Mouse (Mus musculus): Measurements from ENCODE around the gene Cltrn. TPM values are rescaled to one million over a fixed set of nuclear protein-coding genes. Genes with fewer than 3 reads are reported as not detected.

Cltrn gene
- polyA plus RNA-seq, 1 experiment from 2014 or later = 0.28 TPM

- ATAC-seq (ENCODE audit: extremely low read depth, insufficient number of reproducible peaks, low FRiP score, low TSS enrichment) = no peak
- no peak overlapping the region for H3K4me3 ChIP-seq
- H3K36me3 ChIP-seq = no peaks in the 10 kb centered on the region
- no peak overlapping the region for H3K9ac ChIP-seq
- H3K27me3 ChIP-seq (replicated peaks) = peaks cover 8% of the 10 kb centered on the region; the same call in 1 of the 2 replicates
- H3K4me1 ChIP-seq = no peaks in the 10 kb centered on the region
- WGBS = 49% methylated on average over 6 of the region's 6 CpGs
- no peak overlapping the region for H3K4me2 ChIP-seq
- no peak overlapping the region for H3K27ac ChIP-seq (replicated peaks)
- no peaks in the 10 kb centered on the region for H3K9me3 ChIP-seq
Observed at GRCm38 (mm10) chrX:164145463-164146250, 57.0 kb downstream of the Cltrn start.

GRCm38 (mm10) chrX:164152703-164153102, 64.1 kb downstream of the Cltrn start:
- Histone ChIP-seq H3K4me3 (no peak overlapping the region), H3K9ac (no peak overlapping the region), H3K9me3 (no peaks in the 10 kb centered on the region), H3K27ac (replicated peaks) (no peak overlapping the region), H3K36me3 (no peaks in the 10 kb centered on the region), H3K27me3 (replicated peaks) (0 out of 2 replicates have a peak, but pooled peaks cover 3% of the 10 kb centered on the region), H3K4me2 (no peak overlapping the region), H3K4me1 (no peaks in the 10 kb centered on the region)
- WGBS = 57% methylated on average over 2 of the region's 2 CpGs
- no peak for ATAC-seq (ENCODE audit: extremely low read depth, insufficient number of reproducible peaks, low FRiP score, low TSS enrichment)

DNA sequence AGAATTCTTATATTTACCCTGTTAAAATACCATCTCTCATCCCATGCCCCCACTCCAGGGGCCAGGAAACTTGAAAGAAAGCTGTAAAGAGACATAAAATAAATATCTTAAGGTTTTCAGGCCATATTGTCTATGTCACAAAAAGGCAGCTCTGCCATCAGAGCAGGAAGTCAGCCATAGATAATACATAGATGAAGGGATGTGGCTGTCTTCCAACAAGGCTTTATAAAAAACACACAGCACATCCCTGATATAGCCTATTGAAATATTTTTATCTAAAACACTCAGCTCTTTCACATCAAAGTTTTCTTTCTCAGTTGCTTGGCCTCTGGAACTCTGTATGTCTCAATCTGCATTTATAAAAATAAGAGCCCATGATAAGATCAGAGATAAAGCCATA, 65.0 kb downstream of the Cltrn start:
- Histone ChIP-seq H3K9me3 (no peaks in the 10 kb centered on the region), H3K4me2 (no peak overlapping the region), H3K27me3 (replicated peaks) (0 out of 2 replicates have a peak, but pooled peaks cover 3% of the 10 kb centered on the region), H3K4me1 (no peaks in the 10 kb centered on the region), H3K9ac (no peak overlapping the region), H3K36me3 (no peaks in the 10 kb centered on the region), H3K27ac (replicated peaks) (no peak overlapping the region), H3K4me3 (no peak overlapping the region)
- no peak for ATAC-seq (ENCODE audit: extremely low read depth, insufficient number of reproducible peaks, low FRiP score, low TSS enrichment)

DNA sequence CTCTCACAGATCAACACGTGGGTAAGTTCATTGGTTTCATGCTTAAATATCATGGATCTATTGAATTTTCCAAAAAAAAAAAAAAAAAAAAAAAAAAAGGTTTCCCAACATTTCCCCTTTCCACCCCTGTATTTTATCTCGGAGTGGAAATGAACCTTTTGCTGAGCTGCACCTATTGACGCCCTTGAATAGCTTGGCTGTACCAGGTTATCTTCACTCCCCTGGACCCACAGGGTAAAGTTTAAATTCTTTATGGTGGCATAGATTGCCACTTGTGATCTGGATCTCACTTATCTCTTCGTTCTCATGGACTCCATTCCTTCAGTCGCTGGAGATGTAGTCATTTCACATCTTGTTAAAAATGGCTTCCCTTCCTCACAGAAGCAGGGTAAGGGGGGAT, 66.0 kb downstream of the Cltrn start:
- ATAC-seq (ENCODE audit: extremely low read depth, insufficient number of reproducible peaks, low FRiP score, low TSS enrichment) = no peak
- H3K9me3 ChIP-seq = no peaks in the 10 kb centered on the region
- WGBS = 66% methylated on average over 5 of the region's 5 CpGs
- 0 out of 2 replicates have a peak, but pooled peaks cover 4% of the 10 kb centered on the region for H3K27me3 ChIP-seq (replicated peaks)
- H3K4me2 ChIP-seq = no peak overlapping the region
- H3K4me1 ChIP-seq = no peaks in the 10 kb centered on the region
- H3K9ac ChIP-seq = no peak overlapping the region
- H3K4me3 ChIP-seq = no peak overlapping the region
- no peaks in the 10 kb centered on the region for H3K36me3 ChIP-seq
- H3K27ac ChIP-seq (replicated peaks) = no peak overlapping the region

- 75% methylated on average over 1 of the region's 1 CpGs for WGBS
- Histone ChIP-seq H3K4me2 (no peak overlapping the region), H3K4me3 (no peak overlapping the region)
Observed at GRCm38 (mm10) chrX:164164681-164165080, 76.1 kb downstream of the Cltrn start.

More at GRCm38 (mm10) chrX:164164681-164165080, 76.1 kb downstream of the Cltrn start:
- H3K36me3 ChIP-seq = no peaks in the 10 kb centered on the region
- no peaks in the 10 kb centered on the region for H3K9me3 ChIP-seq
- H3K4me1 ChIP-seq = no peaks in the 10 kb centered on the region
- H3K27me3 ChIP-seq (replicated peaks) = 0 out of 2 replicates have a peak, but pooled peaks cover 6% of the 10 kb centered on the region
- H3K9ac ChIP-seq = no peak overlapping the region
- no peak for ATAC-seq (ENCODE audit: extremely low read depth, insufficient number of reproducible peaks, low FRiP score, low TSS enrichment)
- no peak overlapping the region for H3K27ac ChIP-seq (replicated peaks)

Other genes starting within 250 kb of the Cltrn start
- gene Ap1s2, start 179.8 kb upstream of the Cltrn start, polyA plus RNA-seq (2015; fragmentation: Nextera tagmentation; extraction: Ambion mirVana) = 17.7 and 22.0 TPM in 2 replicates
- 31.3 and 32.6 TPM in 2 replicates for gene Zrsr2, start 130.2 kb upstream of the Cltrn start, polyA plus RNA-seq (2015; fragmentation: Nextera tagmentation; extraction: Ambion mirVana)
- gene Car5b, start 60.8 kb upstream of the Cltrn start, polyA plus RNA-seq (2015; fragmentation: Nextera tagmentation; extraction: Ambion mirVana) = 0.12 and 0.25 TPM in 2 replicates
- 18.8 and 23.0 TPM in 2 replicates for gene Siah1b, start 12.3 kb upstream of the Cltrn start, polyA plus RNA-seq (2015; fragmentation: Nextera tagmentation; extraction: Ambion mirVana)
- 0.28 and 0.88 TPM in 2 replicates for gene Ace2, start 50.5 kb downstream of the Cltrn start, polyA plus RNA-seq (2015; fragmentation: Nextera tagmentation; extraction: Ambion mirVana)
- 5.8 and 5.9 TPM in 2 replicates for gene Bmx, start 169.4 kb downstream of the Cltrn start, polyA plus RNA-seq (2015; fragmentation: Nextera tagmentation; extraction: Ambion mirVana)
- gene Pir, start 180.5 kb downstream of the Cltrn start, polyA plus RNA-seq (2015; fragmentation: Nextera tagmentation; extraction: Ambion mirVana) = 8.1 and 10.0 TPM in 2 replicates